Mouse (Mus musculus) kidney, adult 2 months (tissue): ENCODE data around the gene Sorbs1. TPM values are rescaled to one million over a fixed set of nuclear protein-coding genes. Genes with fewer than 3 reads are reported as not detected.

Source experiments
- DNase-seq: peaks from one replicate; pipeline ENCODE4 v3.0.0; 2021
- H3K27ac ChIP-seq: fragments of 200-500 bp; 2 replicates; pipeline ENCODE4 v1.5.1; 2012; ENCODE audit warnings: low read depth, low read length, control low read depth, inconsistent platforms; ENCODE audit not compliant: insufficient read depth
- H3K27me3 ChIP-seq: fragments of 200-500 bp; replicated peaks from 2 replicates; pipeline ENCODE4 v1.6.1; 2012; ENCODE audit warnings: mild to moderate bottlenecking, moderate library complexity, low read length, inconsistent platforms; ENCODE audit not compliant: control insufficient read depth, insufficient read depth
- H3K36me3 ChIP-seq: fragments of 200-500 bp; 2 replicates; pipeline ENCODE4 v1.6.1; 2012; ENCODE audit warnings: mild to moderate bottlenecking, moderate library complexity, low read length, inconsistent platforms; ENCODE audit not compliant: control insufficient read depth, insufficient read depth
- H3K4me1 ChIP-seq: fragments of 200-500 bp; 2 replicates; pipeline ENCODE4 v1.6.1; 2011; ENCODE audit warnings: low read length; ENCODE audit not compliant: control insufficient read depth, insufficient read depth
- H3K4me3 ChIP-seq: fragments of 200-500 bp; 2 replicates; pipeline ENCODE4 v1.5.1; 2011; ENCODE audit warnings: mild to moderate bottlenecking, low read depth, low read length, control low read depth; ENCODE audit not compliant: insufficient read depth
- CTCF ChIP-seq: fragments of 200-500 bp; conservative IDR thresholded peaks from 2 replicates; pipeline ENCODE4 v1.5.1; 2011; ENCODE audit warnings: low read depth, mild to moderate bottlenecking, control low read depth, low read length, moderate library complexity, mixed read lengths; ENCODE audit not compliant: insufficient read depth, insufficient read length
- POLR2A ChIP-seq: fragments of 200-500 bp; IDR thresholded peaks from one replicate; pipeline ENCODE4 v1.6.1; 2011; ENCODE audit warnings: low read depth, low read length, control low read depth
- WGBS: fragments of 180-500 bp; shearing (Covaris S2); methylation state at CpG from one replicate; pipeline ENCODE4 v1.1.7; 2018; 5-methylcytosine and 5-hydroxymethylcytosine counted together
- polyA plus RNA-seq: library from polyadenylated mRNA; depleted of rRNA; stranded (reverse); fragments of >200 nt; gene quantifications from 2 replicates; pipeline ENCODE4 v1.2.3, GENCODE M21; 2012

Sorbs1 gene
- polyA plus RNA-seq, 1 experiment, result 52.5 TPM

- H3K4me3 ChIP-seq, result no peak overlapping the region
- WGBS, result 93% methylated on average over 4 of the region's 4 CpGs
- no peaks in the 10 kb centered on the region for H3K27me3 ChIP-seq
- peaks cover 8% of the 10 kb centered on the region; the same call in 1 of the 2 replicates for H3K4me1 ChIP-seq
- H3K27ac ChIP-seq, result no peak overlapping the region
- DNase-seq, result no peak
- H3K36me3 ChIP-seq, result peaks cover 2% of the 10 kb centered on the region
- no peak for TF ChIP-seq POLR2A
- no peak for TF ChIP-seq CTCF
Measured at GRCm38 (mm10) chr19:40455248-40455647, 58.3 kb downstream of the Sorbs1 start.

DNA sequence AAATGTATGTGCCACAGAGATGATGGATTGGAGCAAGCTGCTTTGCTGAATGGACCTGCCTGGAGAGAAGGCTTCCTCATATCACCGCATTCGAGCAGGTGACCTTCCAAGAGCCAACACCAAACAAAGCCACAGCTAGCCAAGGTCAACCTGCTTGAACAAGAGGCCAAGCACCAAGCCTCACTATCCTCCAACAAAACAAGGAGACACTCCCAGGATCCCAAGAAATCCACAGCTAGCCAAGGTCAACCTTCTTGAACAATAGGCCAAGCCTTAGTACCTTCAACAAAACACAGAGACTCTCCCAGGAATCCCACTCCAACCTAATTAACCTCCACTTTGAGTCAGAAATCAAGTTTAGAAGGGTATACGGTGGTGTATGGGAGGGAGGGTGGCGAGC, 59.5 kb downstream of the Sorbs1 start:
- no peaks in the 10 kb centered on the region for H3K27me3 ChIP-seq
- no peak overlapping the region for H3K27ac ChIP-seq
- peaks cover 6% of the 10 kb centered on the region; the same call in 1 of the 2 replicates for H3K4me1 ChIP-seq
- no peak overlapping the region for H3K4me3 ChIP-seq
- WGBS, result 92% methylated on average over 4 of the region's 4 CpGs
- no peak for DNase-seq
- TF ChIP-seq CTCF (no peak), POLR2A (no peak)
- peaks cover 2% of the 10 kb centered on the region for H3K36me3 ChIP-seq

DNA sequence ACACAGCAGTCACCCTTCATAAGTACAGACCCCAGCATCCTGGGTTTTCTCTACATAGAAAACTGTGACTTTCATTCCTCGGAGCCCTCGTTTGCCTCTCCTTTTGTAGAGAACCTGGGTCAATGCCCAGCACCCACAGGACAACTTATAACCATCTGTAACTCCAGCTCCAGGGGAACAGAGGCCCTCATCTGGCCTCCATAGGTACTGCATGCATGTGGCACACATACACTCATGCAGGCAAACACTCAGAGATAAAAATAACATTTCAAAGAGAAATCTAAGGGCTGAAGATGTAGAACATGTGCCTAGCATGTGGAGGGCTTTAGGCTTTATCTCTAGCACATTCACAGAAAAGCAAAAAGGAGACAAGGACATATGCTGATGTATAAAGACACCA, 61.4 kb downstream of the Sorbs1 start:
- Histone ChIP-seq H3K27me3 (no peaks in the 10 kb centered on the region), H3K4me1 (no peaks in the 10 kb centered on the region), H3K36me3 (peaks cover 2% of the 10 kb centered on the region), H3K4me3 (no peak overlapping the region), H3K27ac (no peak overlapping the region)
- no peak for DNase-seq
- 99% methylated on average over 2 of the region's 2 CpGs for whole genome bisulfite sequencing
- TF ChIP-seq CTCF, result 0 out of 2 replicates have a peak, but pooled peaks have one; percentile 9
- no peak for TF ChIP-seq POLR2A

DNA sequence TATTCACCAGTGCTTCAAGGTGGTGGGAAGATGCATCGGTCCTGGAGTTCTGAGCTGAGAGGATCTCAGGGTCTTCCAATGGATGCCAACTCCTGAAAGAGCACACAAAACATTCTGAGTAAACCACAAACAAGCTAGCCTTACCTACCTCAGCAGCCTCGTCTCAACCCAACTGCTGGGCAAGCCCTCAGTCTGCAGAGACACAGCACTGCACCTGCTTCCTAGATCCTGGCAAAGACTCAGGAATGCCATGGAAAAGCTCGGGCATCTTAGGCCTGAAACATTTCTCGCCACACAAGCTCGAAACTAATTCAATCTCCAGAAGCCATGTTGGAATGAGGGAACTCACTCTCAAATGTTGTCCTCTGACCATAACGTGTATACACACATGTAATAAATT, 62.3 kb downstream of the Sorbs1 start:
- Histone ChIP-seq H3K27ac (no peak overlapping the region), H3K36me3 (peaks cover 2% of the 10 kb centered on the region), H3K4me3 (no peak overlapping the region), H3K4me1 (no peaks in the 10 kb centered on the region), H3K27me3 (no peaks in the 10 kb centered on the region)
- TF ChIP-seq POLR2A (no peak), CTCF (no peak)
- DNase-seq, result no peak
- 85% methylated on average over 6 of the region's 6 CpGs for WGBS

DNA sequence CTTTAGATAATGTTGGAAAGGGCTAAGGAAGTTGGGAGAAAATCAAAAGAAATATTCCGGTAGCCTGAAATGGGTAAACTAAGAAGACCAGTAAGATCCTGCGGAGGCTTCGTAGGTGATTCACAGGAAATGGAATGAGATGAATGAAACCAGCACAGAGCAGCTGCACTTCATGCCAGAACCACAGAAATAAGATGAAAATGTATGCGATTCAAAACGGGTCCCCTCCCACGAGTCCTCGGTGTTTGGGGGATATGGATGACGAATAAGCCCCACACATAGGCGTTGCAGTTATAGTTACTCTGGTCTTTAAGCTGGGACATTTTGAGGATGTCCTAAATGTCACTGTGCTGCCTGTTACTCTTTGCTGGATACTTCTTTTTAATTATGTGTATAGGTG, 67.1 kb downstream of the Sorbs1 start:
- DNase-seq, result no peak
- no peak overlapping the region for H3K27ac ChIP-seq
- no peaks in the 10 kb centered on the region for H3K4me1 ChIP-seq
- H3K36me3 ChIP-seq, result peaks cover 2% of the 10 kb centered on the region
- TF ChIP-seq POLR2A (no peak), CTCF (no peak)
- 96% methylated on average over 9 of the region's 9 CpGs for WGBS
- H3K4me3 ChIP-seq, result no peak overlapping the region
- H3K27me3 ChIP-seq, result no peaks in the 10 kb centered on the region

DNA sequence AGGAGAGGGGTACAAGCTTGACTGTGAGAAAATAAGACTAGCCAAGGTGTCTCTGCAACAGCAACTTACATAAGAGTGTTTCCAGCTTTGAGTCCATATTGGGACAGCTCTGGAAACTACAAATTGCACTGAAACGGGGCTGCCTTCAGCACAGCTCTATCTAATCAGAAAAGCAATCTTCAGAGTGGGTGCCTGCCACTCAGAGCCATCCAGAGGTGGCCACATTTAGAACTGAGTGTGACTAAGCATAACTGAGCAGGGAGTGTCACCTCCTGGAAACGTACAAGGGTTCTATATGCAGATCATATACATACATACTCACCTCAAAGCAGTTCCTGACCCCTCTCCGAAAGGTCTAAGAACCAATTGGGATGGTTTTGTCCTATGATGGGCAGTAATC, 71.2 kb downstream of the Sorbs1 start:
- no peak for DNase-seq
- H3K27ac ChIP-seq, result no peak overlapping the region
- TF ChIP-seq CTCF, result no peak
- no peak for TF ChIP-seq POLR2A
- no peaks in the 10 kb centered on the region for H3K36me3 ChIP-seq
- peaks cover 14% of the 10 kb centered on the region for H3K4me1 ChIP-seq
- no peaks in the 10 kb centered on the region for H3K27me3 ChIP-seq
- H3K4me3 ChIP-seq, result no peak overlapping the region
- 85% methylated on average over 3 of the region's 3 CpGs for WGBS

DNA sequence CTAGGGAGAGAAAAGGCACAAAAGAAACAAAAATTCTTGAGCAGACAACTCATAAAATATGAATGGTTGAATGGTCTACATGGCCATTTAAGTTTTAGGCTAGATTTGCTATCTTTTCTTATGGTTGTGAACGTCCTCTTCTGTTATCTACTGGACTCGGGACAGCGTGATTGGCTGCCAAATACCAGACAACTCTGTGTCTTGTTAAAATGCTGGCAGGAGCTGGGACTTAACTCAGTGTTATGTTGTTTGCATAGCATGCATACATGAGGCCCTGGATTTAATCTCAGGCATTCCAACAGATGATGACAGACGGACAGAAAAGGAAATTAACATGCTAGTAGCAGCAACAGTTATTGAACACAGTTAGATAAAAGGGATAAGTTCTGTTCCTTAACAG, 72.6 kb downstream of the Sorbs1 start:
- WGBS, result 76% methylated on average over 4 of the region's 4 CpGs
- H3K36me3 ChIP-seq, result no peaks in the 10 kb centered on the region
- H3K27ac ChIP-seq, result no peak overlapping the region
- H3K4me1 ChIP-seq, result peaks cover 26% of the 10 kb centered on the region
- no peak overlapping the region for H3K4me3 ChIP-seq
- TF ChIP-seq POLR2A (no peak), CTCF (no peak)
- no peak for DNase-seq
- H3K27me3 ChIP-seq, result no peaks in the 10 kb centered on the region

DNA sequence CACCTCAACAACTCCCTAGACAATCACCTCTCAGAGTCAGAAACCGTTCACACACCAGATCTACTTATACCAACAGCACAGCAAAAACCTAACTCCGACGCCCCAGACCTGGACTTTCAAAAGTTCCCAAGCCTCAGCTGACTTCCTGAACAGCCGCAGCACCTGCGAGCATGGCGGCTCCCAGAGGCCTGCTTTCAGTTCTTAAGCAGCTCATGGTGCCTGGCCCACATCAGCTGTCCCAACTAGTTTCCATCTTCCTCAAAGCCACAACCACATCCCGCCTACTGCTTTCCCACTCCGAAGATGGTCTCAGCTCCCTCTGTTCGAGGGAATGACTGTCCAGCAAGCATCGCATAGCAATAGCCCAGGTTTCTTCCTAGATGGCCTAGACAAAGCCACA, 74.7 kb downstream of the Sorbs1 start:
- no peak overlapping the region for H3K27ac ChIP-seq
- no peaks in the 10 kb centered on the region for H3K27me3 ChIP-seq
- DNase-seq, result no peak
- H3K4me3 ChIP-seq, result no peak overlapping the region
- no peak for TF ChIP-seq POLR2A
- TF ChIP-seq CTCF, result no peak
- WGBS, result 95% methylated on average over 10 of the region's 10 CpGs
- H3K4me1 ChIP-seq, result peaks cover 26% of the 10 kb centered on the region
- H3K36me3 ChIP-seq, result no peaks in the 10 kb centered on the region
